Mouse (Mus musculus): ENCODE data around the gene Gm10961. TPM values are rescaled to one million over a fixed set of nuclear protein-coding genes. Genes with fewer than 3 reads are reported as not detected.

Gene Gm10961
- polyA plus RNA-seq, 1 experiment from 2014 or later: not detected

DNA sequence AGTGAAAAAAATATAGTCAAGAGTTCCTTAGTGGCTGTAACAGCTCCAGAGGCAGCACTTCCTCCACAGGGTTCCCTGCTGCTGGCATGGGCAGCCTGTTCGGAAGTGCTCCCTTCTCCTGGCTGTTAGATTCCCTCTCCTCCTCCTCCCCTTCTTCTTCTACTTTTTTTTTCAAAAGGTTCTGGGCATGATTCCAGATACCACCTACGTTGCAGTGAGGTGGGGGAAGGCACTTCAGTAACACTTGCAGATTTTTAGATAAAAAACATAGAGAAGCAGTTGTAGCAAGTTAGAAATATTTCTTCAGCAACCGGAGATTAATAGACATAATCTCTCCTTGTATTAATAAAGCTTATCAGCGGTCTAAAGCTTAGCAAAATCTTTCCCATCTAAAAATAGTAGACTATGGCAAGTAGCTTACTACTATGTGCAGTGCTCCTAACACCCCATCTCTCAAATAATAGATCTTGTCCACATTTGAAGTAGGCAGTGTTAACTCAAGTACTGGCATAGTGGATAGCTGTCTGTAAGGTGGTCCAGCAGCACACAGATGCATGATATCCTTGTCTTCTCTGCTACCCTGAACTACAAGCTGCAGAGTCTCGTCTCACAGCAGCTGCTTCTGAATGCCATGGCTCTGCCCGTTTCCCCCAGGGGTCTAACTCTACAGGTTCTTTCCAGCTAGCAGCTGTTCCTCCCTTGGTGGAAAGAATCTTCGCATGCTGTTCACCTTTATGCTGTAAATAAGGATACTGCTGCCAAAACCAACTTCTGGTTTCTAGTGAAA lies 49.9 kb downstream of the Gm10961 start:
- Histone ChIP-seq H3K4me2 (no peak overlapping the region), H3K4me3 (replicated peaks) (no peak overlapping the region), H3K27me3 (no peaks in the 10 kb centered on the region), H3K9me3 (no peaks in the 10 kb centered on the region), H3K27ac (0 out of 2 replicates have a peak overlapping the region, but pooled peaks have one; percentile 6), H3K4me1 (peaks cover 14% of the 10 kb centered on the region), H3K36me3 (replicated peaks) (peaks cover 18% of the 10 kb centered on the region), H3K9ac (no peak overlapping the region)
- WGBS: 45% methylated on average over 7 of the region's 7 CpGs
- ATAC-seq (ENCODE audit: low FRiP score): no peak

Other genes starting within 250 kb of the Gm10961 start
- gene Kcnc4, start 171.8 kb upstream of the Gm10961 start, polyA plus RNA-seq (2016; fragmentation: Nextera tagmentation; extraction: Ambion mirVana): 0.32 and 0.47 TPM in 2 replicates
- 5.7 and 8.3 TPM in 2 replicates for gene Slc6a17, start 113.3 kb upstream of the Gm10961 start, polyA plus RNA-seq (2016; fragmentation: Nextera tagmentation; extraction: Ambion mirVana)
- 0.19 and 0.27 TPM in 2 replicates for gene Ubl4b, start 76.2 kb upstream of the Gm10961 start, polyA plus RNA-seq (2016; fragmentation: Nextera tagmentation; extraction: Ambion mirVana)
- 8.3 and 8.7 TPM in 2 replicates for gene Alx3, start 36.3 kb upstream of the Gm10961 start, polyA plus RNA-seq (2016; fragmentation: Nextera tagmentation; extraction: Ambion mirVana)
- gene Strip1, start 372 bp downstream of the Gm10961 start, polyA plus RNA-seq (2016; fragmentation: Nextera tagmentation; extraction: Ambion mirVana): 115 and 120 TPM in 2 replicates
- gene Ahcyl1, start 65.2 kb downstream of the Gm10961 start, polyA plus RNA-seq (2016; fragmentation: Nextera tagmentation; extraction: Ambion mirVana): 124 and 130 TPM in 2 replicates
- gene Csf1, start 129.1 kb downstream of the Gm10961 start, polyA plus RNA-seq (2016; fragmentation: Nextera tagmentation; extraction: Ambion mirVana): 6.1 and 8.3 TPM in 2 replicates
- gene Eps8l3, start 245.9 kb downstream of the Gm10961 start, polyA plus RNA-seq (2016; fragmentation: Nextera tagmentation; extraction: Ambion mirVana): not detected in 2 replicates

All from forebrain, embryonic 12.5 days (tissue).